Mouse (Mus musculus): ENCODE results near the gene Irf2. TPM values are rescaled to one million over a fixed set of nuclear protein-coding genes. Genes with fewer than 3 reads are reported as not detected.

Irf2 gene
- total and polyA plus RNA-seq, 3 experiments = 4.9 to 19.4 TPM; not detected in 1

DNA sequence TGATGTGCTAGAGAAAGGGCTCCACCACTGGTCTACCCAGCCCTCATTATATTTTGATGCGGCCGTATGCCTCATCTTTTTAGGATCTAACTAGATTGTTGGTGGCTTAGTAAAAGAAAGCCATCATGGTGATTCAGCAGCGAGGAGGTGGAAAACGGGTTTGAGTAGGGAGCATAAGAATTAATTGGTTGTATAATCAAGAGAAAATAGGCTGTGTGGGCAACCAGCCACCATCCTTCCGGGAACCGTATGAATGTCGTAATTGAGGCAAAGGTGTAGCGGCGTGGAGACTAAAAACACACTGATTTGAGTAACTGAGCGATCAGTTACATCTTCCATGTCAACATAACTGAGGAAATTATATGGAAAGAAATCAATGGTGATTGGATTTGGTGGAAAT lies 101.3 kb downstream of the Irf2 start:
- Histone ChIP-seq H3K4me1 (ENCODE audit: control insufficient read depth in 1 of 2, insufficient read depth in 2 of 2, low read length in 2 of 2) (peaks cover 23 to 35% of the 10 kb centered on the region in 2 experiments), H3K27ac (ENCODE audit: control insufficient read depth, low read depth, low read length) (peak overlapping the region; percentile 19; the same call in 1 of the 2 replicates)

DNA sequence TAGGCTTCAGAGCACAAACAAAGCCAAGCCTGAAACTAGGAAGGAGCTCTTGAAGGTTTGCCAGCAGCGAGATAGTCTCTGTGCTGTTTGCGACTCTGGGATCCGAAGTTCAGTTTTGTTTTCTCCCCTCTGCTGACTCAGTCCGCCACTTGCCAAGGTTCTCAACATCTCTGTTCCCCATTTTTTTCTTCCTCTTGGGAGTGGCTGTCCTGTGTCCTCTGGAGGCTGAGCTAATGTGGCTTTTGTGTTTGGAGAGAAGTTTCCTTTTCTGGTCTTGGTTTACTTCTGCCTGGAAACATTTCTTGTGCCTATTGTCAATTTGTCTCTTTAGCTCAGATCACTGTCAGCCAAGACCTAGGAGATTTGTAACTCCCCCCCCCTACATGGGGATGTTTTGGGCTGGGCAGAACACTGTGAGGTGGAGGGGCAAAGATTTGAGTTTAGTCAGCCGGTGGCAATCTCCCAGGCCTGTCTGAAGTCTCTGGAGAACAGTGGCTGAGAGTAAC lies 103.2 kb downstream of the Irf2 start:
- Histone ChIP-seq H3K27me3 (ENCODE audit: control insufficient read depth in 1 of 2, insufficient read depth in 2 of 2, low read length in 2 of 2) (no peaks in the 10 kb centered on the region), H3K36me3 (ENCODE audit: control insufficient read depth in 1 of 2, insufficient read depth in 2 of 2, low read length in 2 of 2) (peaks cover 10 to 31% of the 10 kb centered on the region in 2 experiments), H3K4me1 (ENCODE audit: control insufficient read depth in 1 of 2, insufficient read depth in 2 of 2, low read length in 2 of 2) (peaks cover 23 to 35% of the 10 kb centered on the region in 2 experiments), H3K9ac (ENCODE audit: control insufficient read depth, low read depth, low read length, poor library complexity, severe bottlenecking) (no peak overlapping the region), H3K27ac (ENCODE audit: control insufficient read depth, low read depth, low read length) (peak overlapping the region; percentile 61; the same call in 1 of the 2 replicates), H3K4me3 (ENCODE audit: control insufficient read depth in 1 of 2, insufficient read depth in 1 of 2, low read depth in 2 of 2, low read length in 2 of 2) (0 out of 4 replicates have a peak overlapping the region, but pooled peaks of 1 of the 2 experiments have one; percentile 16), H3K79me2 (ENCODE audit: control insufficient read depth, insufficient read depth, low read length, poor library complexity) (no peaks in the 10 kb centered on the region), H3K9me3 (replicated peaks; ENCODE audit: insufficient read depth, low read length) (no peaks in the 10 kb centered on the region)
- DNase-seq (ENCODE audit: low read depth, low spot score) = peak; percentile 68
- no peak for TF ChIP-seq TCF12 (IDR thresholded peaks at IDR 0.05; ENCODE audit: low read depth, low read length)
- TF ChIP-seq E2F4 (IDR thresholded peaks at IDR 0.05; ENCODE audit: borderline replicate concordance, low read depth, low read length) = no peak
- peak; percentile 47 for TF ChIP-seq ETS1 (IDR thresholded peaks at IDR 0.05; ENCODE audit: low read depth, low read length)
- 0 out of 4 replicates have a peak, but pooled peaks of 1 of the 2 experiments have one; percentile 32 for TF ChIP-seq EP300 (IDR thresholded peaks at IDR 0.05; ENCODE audit: low read depth in 1 of 2, low read length in 2 of 2)
- TF ChIP-seq ZNF384 (IDR thresholded peaks at IDR 0.05; ENCODE audit: low read depth, low read length) = peak; percentile 54

More for the DNA sequence above, 101.3 kb downstream of the Irf2 start:
- no peaks in the 10 kb centered on the region for H3K79me2 ChIP-seq (ENCODE audit: control insufficient read depth, insufficient read depth, low read length, poor library complexity)
- TF ChIP-seq TBP (IDR thresholded peaks at IDR 0.05; ENCODE audit: low read depth, low read length) (no peak), CTCF (IDR thresholded peaks at IDR 0.05 in 2 of 3, conservative IDR thresholded peaks at IDR 0.05 in 1 of 3; ENCODE audit: control insufficient read depth in 1 of 3, insufficient read depth in 1 of 3, low read depth in 2 of 3, low read length in 3 of 3, poor library complexity in 1 of 3, severe bottlenecking in 1 of 3) (no peak), MAFK (IDR thresholded peaks at IDR 0.05; ENCODE audit: borderline replicate concordance, low read depth, low read length) (no peak), NRF1 (IDR thresholded peaks at IDR 0.05; ENCODE audit: insufficient read depth, low read depth, low read length, poor library complexity, severe bottlenecking) (no peak), JUND (IDR thresholded peaks at IDR 0.05; ENCODE audit: low read depth, low read length) (no peak), CHD2 (IDR thresholded peaks at IDR 0.05; ENCODE audit: low read length) (no peak), MAZ (IDR thresholded peaks at IDR 0.05; ENCODE audit: low read depth, low read length) (no peak), HCFC1 (IDR thresholded peaks at IDR 0.05; ENCODE audit: low read depth, low read length) (no peak), NELFE (IDR thresholded peaks at IDR 0.05; ENCODE audit: low read depth, low read length) (no peak), MEF2A (IDR thresholded peaks at IDR 0.05; ENCODE audit: extremely low read depth, insufficient replicate concordance, low read depth, low read length, poor library complexity, severe bottlenecking) (no peak)
- H3K36me3 ChIP-seq (ENCODE audit: control insufficient read depth in 1 of 2, insufficient read depth in 2 of 2, low read length in 2 of 2) = peaks cover 10 to 31% of the 10 kb centered on the region in 2 experiments
- no peak overlapping the region for H3K9ac ChIP-seq (ENCODE audit: control insufficient read depth, low read depth, low read length, poor library complexity, severe bottlenecking)
- H3K27me3 ChIP-seq (ENCODE audit: control insufficient read depth in 1 of 2, insufficient read depth in 2 of 2, low read length in 2 of 2) = no peaks in the 10 kb centered on the region
- no peaks in the 10 kb centered on the region for H3K9me3 ChIP-seq (replicated peaks; ENCODE audit: insufficient read depth, low read length)
- H3K4me3 ChIP-seq (ENCODE audit: control insufficient read depth in 1 of 2, insufficient read depth in 1 of 2, low read depth in 2 of 2, low read length in 2 of 2) = no peak overlapping the region
- no peak for DNase-seq (ENCODE audit: low read depth, low spot score)
